Mouse (Mus musculus): ENCODE results near the gene Borcs5. TPM values are rescaled to one million over a fixed set of nuclear protein-coding genes. Genes with fewer than 3 reads are reported as not detected.

The Borcs5 gene
- total RNA-seq, 2 experiments from 2014 or later = 11.0 to 12.7 TPM

DNA sequence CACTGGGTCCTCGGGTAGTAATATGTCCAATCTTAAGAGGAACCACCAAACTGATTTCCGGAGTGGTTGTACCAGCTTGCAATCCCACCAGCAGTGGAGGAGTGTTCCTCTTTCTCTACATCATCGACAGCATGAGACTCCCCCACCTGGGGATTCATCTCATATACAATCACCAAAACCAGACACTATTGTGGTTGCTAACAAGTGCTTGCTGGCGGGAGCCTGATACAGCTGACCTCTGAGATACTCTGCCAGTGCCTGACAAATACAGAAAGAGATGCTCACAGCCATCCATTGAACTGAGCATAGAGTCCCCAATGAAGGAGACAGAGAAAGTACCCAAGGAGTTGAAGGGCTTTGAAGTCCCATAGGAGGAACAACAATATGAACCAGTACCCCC, 116.7 kb downstream of the Borcs5 start:
- no peak for DNase-seq (ENCODE audit: low spot score in 2 of 2)

Other genes with a start within 250 kb of the Borcs5 start
- gene Bcl2l14, start 243.2 kb upstream of the Borcs5 start, total RNA-seq (2021) = not detected
- gene Lrp6, start 72.5 kb upstream of the Borcs5 start, total RNA-seq (2021) = 10 to 100 TPM; 68.0 to 68.1 TPM
- 1 to 10 TPM; 3.8 to 4.1 TPM for gene Mansc1, start 7.0 kb upstream of the Borcs5 start, total RNA-seq (2021)
- gene Dusp16, start 153.1 kb downstream of the Borcs5 start, total RNA-seq (2021) = 10 to 100 TPM; 27.8 to 29.7 TPM
- gene Crebl2, start 190.6 kb downstream of the Borcs5 start, total RNA-seq (2021) = 1 to 10 TPM; 4.1 to 4.7 TPM